Mouse (Mus musculus) midbrain, embryonic 15.5 days (tissue): ENCODE results near the gene Smpdl3b. TPM values are rescaled to one million over a fixed set of nuclear protein-coding genes. Genes with fewer than 3 reads are reported as not detected.
A peak's percentile ranks its signal among the peaks of the same experiment; 100 is the strongest.
"Not testable (repeated sequence)": the region's sequence is repeated elsewhere in the genome, so short reads cannot be mapped to it uniquely, and the experiment has no call there.

Experiments
- ATAC-seq: fragments of 200-750 bp; cut with Nextera tagmentation; replicated peaks from 2 replicates; pipeline ENCODE4 v1.8.0; 2017; ENCODE audit warnings: moderate TSS enrichment
- H3K27ac ChIP-seq: fragments of 300-500 bp; sonication (generic); 2 replicates; pipeline ENCODE4 v1.5.1; 2015; ENCODE audit warnings: mild to moderate bottlenecking, inconsistent platforms
- H3K27me3 ChIP-seq: fragments of 300-500 bp; sonication (generic); replicated peaks from 2 replicates; pipeline ENCODE4 v1.6.1; 2015; ENCODE audit warnings: inconsistent platforms
- H3K36me3 ChIP-seq: fragments of 300-500 bp; sonication (generic); replicated peaks from 2 replicates; pipeline ENCODE4 v1.6.1; 2015; ENCODE audit warnings: inconsistent platforms
- H3K4me1 ChIP-seq: fragments of 300-500 bp; sonication (generic); 2 replicates; pipeline ENCODE4 v1.6.1; 2015; ENCODE audit warnings: inconsistent platforms
- H3K4me2 ChIP-seq: fragments of 300-500 bp; sonication (generic); 2 replicates; pipeline ENCODE4 v1.6.1; 2015; ENCODE audit warnings: inconsistent platforms, mild to moderate bottlenecking, moderate library complexity
- H3K4me3 ChIP-seq: fragments of 300-500 bp; sonication (generic); 2 replicates; pipeline ENCODE4 v1.5.1; 2015; ENCODE audit warnings: mild to moderate bottlenecking, inconsistent platforms
- H3K9ac ChIP-seq: fragments of 300-500 bp; sonication (generic); 2 replicates; pipeline ENCODE4 v1.6.1; 2015; ENCODE audit warnings: mild to moderate bottlenecking, inconsistent platforms
- H3K9me3 ChIP-seq: fragments of 300-500 bp; sonication (generic); 2 replicates; pipeline ENCODE4 v1.6.1; 2016; ENCODE audit warnings: inconsistent platforms
- WGBS: fragments of 180-500 bp; shearing (Covaris S2); methylation state at CpG from one replicate; pipeline ENCODE4 v1.1.7; 2015; ENCODE audit warnings: mixed read lengths; 5-methylcytosine and 5-hydroxymethylcytosine counted together
- polyA plus RNA-seq: library from polyadenylated mRNA; unstranded; fragments of >200 nt; fragmentation: Nextera tagmentation; extraction: Ambion mirVana; gene quantifications from 2 replicates; pipeline ENCODE4 v1.2.1, GENCODE M21; 2015

Smpdl3b gene
- polyA plus RNA-seq, 1 experiment from 2014 or later: 1.0 TPM

- 83% methylated on average over 3 of the region's 3 CpGs for WGBS
- Histone ChIP-seq H3K4me1 (no peaks in the 10 kb centered on the region), H3K36me3 (peaks cover 19% of the 10 kb centered on the region; the same call in 1 of the 2 replicates), H3K27ac (no peak overlapping the region), H3K4me3 (no peak overlapping the region), H3K4me2 (no peak overlapping the region), H3K9ac (no peak overlapping the region), H3K27me3 (no peaks in the 10 kb centered on the region), H3K9me3 (no peaks in the 10 kb centered on the region)
- ATAC-seq: no peak
These were observed 17.9 kb upstream of the Smpdl3b start for GRCm38 (mm10) chr4:132774905-132775304.

- no peak for ATAC-seq
- H3K27me3 ChIP-seq: no peaks in the 10 kb centered on the region
- H3K9ac ChIP-seq: no peak overlapping the region
- peaks cover 13% of the 10 kb centered on the region; the same call in 1 of the 2 replicates for H3K36me3 ChIP-seq
- H3K4me3 ChIP-seq: no peak overlapping the region
- H3K4me1 ChIP-seq: peaks cover 10% of the 10 kb centered on the region
- no peaks in the 10 kb centered on the region for H3K9me3 ChIP-seq
- no peak overlapping the region for H3K4me2 ChIP-seq
- H3K27ac ChIP-seq: no peak overlapping the region
- 95% methylated on average over 9 of the region's 9 CpGs for WGBS
These were observed 14.7 kb upstream of the Smpdl3b start for GRCm38 (mm10) chr4:132771776-132772175.

- under 1% methylated on average over 69 of the region's 71 CpGs for WGBS
- no peaks in the 10 kb centered on the region for H3K9me3 ChIP-seq
- peak; percentile 98 for ATAC-seq
- H3K27me3 ChIP-seq: no peaks in the 10 kb centered on the region
- H3K4me3 ChIP-seq: peak within 1 kb of the TSS; percentile 72
- peak within 1 kb of the TSS; percentile 91 for H3K4me2 ChIP-seq
- peak within 1 kb of the TSS; percentile 38 for H3K9ac ChIP-seq
- H3K27ac ChIP-seq: 0 out of 2 replicates have a peak within 1 kb of the TSS, but pooled peaks have one; percentile 46
- peaks cover 10% of the 10 kb centered on the region for H3K4me1 ChIP-seq
- H3K36me3 ChIP-seq: peaks cover 10% of the 10 kb centered on the region; the same call in 1 of the 2 replicates
These were observed 11.1 kb upstream of the Smpdl3b start, which contains the start of gene Rpa2 for GRCm38 (mm10) chr4:132767914-132768876. Gene Rpa2, plus strand, starts transcription at chr4:132768332.

- H3K4me3 ChIP-seq, ATAC-seq, H3K4me1 ChIP-seq, H3K27me3 ChIP-seq, H3K9me3 ChIP-seq, H3K9ac ChIP-seq, H3K36me3 ChIP-seq, H3K27ac ChIP-seq, H3K4me2 ChIP-seq: not testable (repeated sequence)
- WGBS: 85% methylated on average over 3 of the region's 3 CpGs
These were observed 6.1 kb upstream of the Smpdl3b start for GRCm38 (mm10) chr4:132763125-132763524.

DNA sequence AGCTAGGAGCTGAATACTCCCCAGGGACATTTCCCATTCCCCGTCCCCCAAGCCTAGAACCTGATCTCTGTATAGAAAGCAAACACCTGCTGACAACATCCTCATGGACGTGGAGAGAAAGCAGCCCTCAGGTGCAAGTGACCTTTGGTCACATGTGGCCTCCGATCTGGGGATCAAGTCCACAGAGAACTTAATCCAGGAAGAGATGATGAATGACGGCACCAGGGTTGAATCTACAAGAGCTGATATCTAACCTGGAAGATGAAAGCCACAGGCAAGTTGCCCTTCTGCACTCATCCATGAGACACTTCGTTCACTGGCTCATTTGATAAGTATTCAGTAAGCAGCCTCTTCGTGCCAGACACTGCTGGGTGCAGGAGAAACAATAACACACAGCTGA, 5.5 kb upstream of the Smpdl3b start:
- Histone ChIP-seq H3K4me2 (no peak overlapping the region), H3K27ac (no peak overlapping the region), H3K27me3 (peaks cover 6% of the 10 kb centered on the region), H3K9ac (no peak overlapping the region), H3K4me1 (no peaks in the 10 kb centered on the region), H3K9me3 (no peaks in the 10 kb centered on the region), H3K4me3 (no peak overlapping the region), H3K36me3 (no peaks in the 10 kb centered on the region)
- no peak for ATAC-seq
- WGBS: 81% methylated on average over 6 of the region's 6 CpGs

DNA sequence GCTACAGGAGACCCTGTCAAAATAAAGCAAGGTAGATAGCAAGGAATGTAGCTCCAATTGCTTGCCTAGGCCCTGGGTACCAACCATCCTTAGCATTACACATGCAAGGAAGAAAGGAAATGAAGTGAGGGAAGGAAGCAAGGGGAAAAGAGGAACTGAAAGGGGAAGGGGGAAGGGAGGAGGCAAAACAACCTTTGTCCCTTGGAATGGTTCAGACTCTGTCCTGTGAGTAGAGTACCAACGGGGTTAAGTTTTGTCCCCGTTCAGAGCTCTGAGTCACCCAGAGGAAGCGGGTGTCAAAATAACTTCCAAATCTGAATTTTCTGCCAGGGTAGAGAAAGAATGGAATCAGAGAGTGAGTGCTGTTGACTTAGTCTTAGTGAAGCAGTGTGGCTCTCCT, 3.2 kb upstream of the Smpdl3b start:
- Histone ChIP-seq H3K36me3 (no peaks in the 10 kb centered on the region), H3K4me1 (peaks cover 9% of the 10 kb centered on the region), H3K9me3 (no peaks in the 10 kb centered on the region), H3K27ac (no peak overlapping the region), H3K4me2 (no peak overlapping the region), H3K27me3 (peaks cover 15% of the 10 kb centered on the region), H3K4me3 (no peak overlapping the region), H3K9ac (no peak overlapping the region)
- WGBS: 83% methylated on average over 3 of the region's 3 CpGs
- ATAC-seq: no peak

GRCm38 (mm10) chr4:132757633-132758351, 740 bp upstream of the Smpdl3b start:
- no peaks in the 10 kb centered on the region for H3K9me3 ChIP-seq
- H3K4me1 ChIP-seq: peaks cover 9% of the 10 kb centered on the region
- H3K27ac ChIP-seq: no peak overlapping the region
- WGBS: 82% methylated on average over 7 of the region's 7 CpGs
- H3K9ac ChIP-seq: no peak overlapping the region
- 0 out of 2 replicates have a peak overlapping the region, but pooled peaks have one; percentile 71 for H3K4me2 ChIP-seq
- H3K27me3 ChIP-seq: peaks cover 15% of the 10 kb centered on the region
- ATAC-seq: no peak
- no peak overlapping the region for H3K4me3 ChIP-seq
- no peaks in the 10 kb centered on the region for H3K36me3 ChIP-seq

- no peaks in the 10 kb centered on the region for H3K36me3 ChIP-seq
- H3K4me1 ChIP-seq: peaks cover 9% of the 10 kb centered on the region
- H3K9me3 ChIP-seq: no peaks in the 10 kb centered on the region
- H3K4me3 ChIP-seq: no peak overlapping the region
- H3K27ac ChIP-seq: no peak overlapping the region
- no peak overlapping the region for H3K4me2 ChIP-seq
- H3K9ac ChIP-seq: no peak overlapping the region
- WGBS: 59% methylated on average over 6 of the region's 6 CpGs
- no peak for ATAC-seq
- H3K27me3 ChIP-seq: peaks cover 13% of the 10 kb centered on the region
These were observed 4.1 kb downstream of the Smpdl3b start for GRCm38 (mm10) chr4:132752992-132753391.

GRCm38 (mm10) chr4:132749258-132749982, 7.6 kb downstream of the Smpdl3b start:
- Histone ChIP-seq H3K4me3 (no peak overlapping the region), H3K4me2 (no peak overlapping the region), H3K36me3 (no peaks in the 10 kb centered on the region), H3K9me3 (no peaks in the 10 kb centered on the region), H3K4me1 (peaks cover 6% of the 10 kb centered on the region), H3K27me3 (no peaks in the 10 kb centered on the region), H3K27ac (no peak overlapping the region), H3K9ac (no peak overlapping the region)
- 81% methylated on average over 6 of the region's 6 CpGs for WGBS
- no peak for ATAC-seq

DNA sequence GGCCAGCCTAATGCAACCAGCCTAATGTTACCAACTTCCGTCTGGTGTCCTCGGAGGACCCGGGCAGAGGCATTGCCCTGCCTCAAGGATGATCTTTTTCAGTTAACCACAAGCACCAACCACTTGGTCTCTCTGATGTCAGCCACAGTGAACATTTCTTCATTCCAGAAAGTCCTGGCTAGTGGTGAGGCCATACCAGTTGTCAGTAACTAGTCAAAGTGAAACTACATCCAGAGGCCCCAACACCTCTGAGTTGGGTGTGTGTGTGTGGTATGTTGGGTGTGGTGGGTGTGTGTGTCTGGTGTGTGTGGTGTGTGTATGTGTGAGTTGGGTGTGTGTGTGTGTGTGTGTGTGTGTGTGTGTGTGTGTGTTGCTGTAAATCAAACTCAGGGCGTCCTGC, 8.3 kb downstream of the Smpdl3b start:
- no peaks in the 10 kb centered on the region for H3K9me3 ChIP-seq
- no peak overlapping the region for H3K27ac ChIP-seq
- H3K27me3 ChIP-seq: no peaks in the 10 kb centered on the region
- no peak overlapping the region for H3K4me2 ChIP-seq
- no peaks in the 10 kb centered on the region for H3K36me3 ChIP-seq
- WGBS: 89% methylated on average over 4 of the region's 4 CpGs
- peaks cover 12% of the 10 kb centered on the region for H3K4me1 ChIP-seq
- ATAC-seq: no peak
- no peak overlapping the region for H3K4me3 ChIP-seq
- no peak overlapping the region for H3K9ac ChIP-seq

DNA sequence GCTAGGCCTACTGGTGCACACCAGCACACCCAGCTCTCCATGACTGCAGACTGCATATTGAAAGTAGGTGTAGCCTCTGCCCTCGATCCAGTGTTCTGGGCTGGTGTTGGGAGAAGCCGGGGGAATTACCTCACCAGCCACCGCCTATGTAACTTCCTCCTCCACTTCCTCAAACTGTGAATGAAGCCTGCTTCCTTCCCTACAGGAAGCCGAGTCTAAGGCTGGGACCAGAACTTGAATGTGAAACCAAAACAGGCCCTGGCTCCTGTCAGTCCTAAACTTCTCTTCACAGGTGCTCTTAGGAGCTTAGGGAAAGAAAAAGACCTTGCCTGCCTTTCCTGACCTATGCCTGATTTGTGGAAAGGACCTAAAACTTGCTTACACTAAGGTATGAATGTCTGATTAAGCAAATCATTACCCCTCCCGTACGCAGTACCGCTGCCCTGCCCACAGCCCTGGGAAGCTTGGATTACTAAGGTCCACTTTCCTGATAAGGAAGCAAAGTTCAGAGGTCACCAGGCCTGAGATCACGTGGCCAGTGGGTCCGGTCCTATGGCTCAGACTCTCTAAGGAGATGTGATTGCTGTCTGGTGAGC, 9.3 kb downstream of the Smpdl3b start:
- H3K4me2 ChIP-seq: no peak overlapping the region
- ATAC-seq: no peak
- no peak overlapping the region for H3K27ac ChIP-seq
- H3K9me3 ChIP-seq: no peaks in the 10 kb centered on the region
- H3K36me3 ChIP-seq: no peaks in the 10 kb centered on the region
- no peaks in the 10 kb centered on the region for H3K27me3 ChIP-seq
- 80% methylated on average over 9 of the region's 9 CpGs for WGBS
- H3K4me1 ChIP-seq: peaks cover 15% of the 10 kb centered on the region
- no peak overlapping the region for H3K9ac ChIP-seq
- H3K4me3 ChIP-seq: no peak overlapping the region
